Mouse (Mus musculus): ENCODE results near the gene Bfsp2. TPM values are rescaled to one million over a fixed set of nuclear protein-coding genes. Genes with fewer than 3 reads are reported as not detected.

Bfsp2 gene
- polyA plus RNA-seq (2014; fragmentation: Illumina TruSeq; extraction: RNeasy Lipid Tissue Mini Kit (QIAGEN cat#74804); ENCODE audit: low read depth, low replicate concordance) = not detected

DNA sequence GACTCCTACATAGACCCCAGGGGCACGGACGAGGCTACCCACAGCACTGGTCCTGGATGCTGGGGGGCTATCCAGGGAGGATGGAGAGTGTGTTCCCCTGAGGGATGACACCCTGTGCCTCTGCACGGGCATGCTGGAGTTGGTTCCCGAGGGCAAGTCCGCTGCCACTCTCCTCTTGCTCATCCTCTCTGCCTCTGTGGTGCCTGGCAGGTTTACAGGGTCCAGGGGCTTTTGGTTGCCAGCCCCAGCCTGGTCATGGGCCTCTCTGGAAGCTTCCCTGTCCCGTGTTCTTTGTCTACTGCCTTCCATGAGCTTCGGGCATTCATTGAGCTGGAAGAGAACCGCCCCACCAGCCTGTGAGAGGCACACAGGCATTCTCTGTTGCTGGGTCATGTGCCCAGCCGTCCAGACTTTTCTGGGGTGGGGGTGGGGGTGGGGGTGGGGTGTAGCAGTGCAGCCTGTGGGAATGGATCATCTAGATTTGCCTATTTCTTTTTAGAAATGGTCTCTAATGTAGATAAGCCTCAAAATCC lies at the start of gene Bfsp2:
Bfsp2 (minus strand) TSS at position 377 of the 533 bp plus-strand sequence.

Other genes starting within 250 kb of the Bfsp2 start
- 1,533 TPM for gene Trf, start 250.0 kb downstream of the Bfsp2 start, polyA plus RNA-seq (2014; fragmentation: Illumina TruSeq; extraction: RNeasy Lipid Tissue Mini Kit (QIAGEN cat#74804); ENCODE audit: low read depth, low replicate concordance)
- 1.5 TPM for gene 1300017J02Rik, start 175.3 kb downstream of the Bfsp2 start, polyA plus RNA-seq (2014; fragmentation: Illumina TruSeq; extraction: RNeasy Lipid Tissue Mini Kit (QIAGEN cat#74804); ENCODE audit: low read depth, low replicate concordance)
- 17.2 TPM for gene Topbp1, start 175.2 kb downstream of the Bfsp2 start, polyA plus RNA-seq (2014; fragmentation: Illumina TruSeq; extraction: RNeasy Lipid Tissue Mini Kit (QIAGEN cat#74804); ENCODE audit: low read depth, low replicate concordance)
- 58.5 TPM for gene Cdv3, start 114.6 kb downstream of the Bfsp2 start, polyA plus RNA-seq (2014; fragmentation: Illumina TruSeq; extraction: RNeasy Lipid Tissue Mini Kit (QIAGEN cat#74804); ENCODE audit: low read depth, low replicate concordance)